Mouse (Mus musculus): ENCODE measurements around the gene Mapk1ip1l.
"Not testable (repeated sequence)": the region's sequence is repeated elsewhere in the genome, so short reads cannot be mapped to it uniquely, and the experiment has no call there.

Gene Mapk1ip1l

DNA sequence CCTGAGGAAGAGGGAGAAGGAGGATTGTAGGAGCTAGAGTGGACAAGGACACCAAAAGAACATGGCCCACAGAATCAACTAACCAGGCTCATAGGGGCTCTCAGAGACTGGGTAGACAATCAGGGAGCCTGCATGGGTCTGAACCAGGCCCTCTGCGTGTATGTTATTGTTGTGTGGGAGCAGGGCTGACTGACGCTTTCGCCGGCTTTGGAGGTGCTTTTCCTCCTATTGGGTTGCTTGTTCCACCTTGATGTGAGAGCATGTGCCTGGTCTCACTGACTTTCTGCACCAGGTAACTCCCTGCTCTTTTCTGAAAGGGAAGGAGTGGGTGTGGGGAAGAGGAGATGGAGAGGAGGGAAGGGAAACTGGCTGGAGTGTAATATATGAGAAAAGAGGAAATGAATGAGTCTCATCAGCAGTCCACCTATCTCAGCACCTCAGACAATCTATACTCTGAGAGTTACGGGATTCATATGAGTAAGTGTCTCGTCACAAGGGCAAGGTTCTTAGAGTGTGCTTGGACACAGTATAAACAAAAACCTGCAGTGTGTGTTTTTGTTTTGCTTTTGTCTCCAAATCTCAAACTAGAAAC is 6.8 kb downstream of the Mapk1ip1l start:
- DNase-seq (ENCODE audit: low spot score in 2 of 2), result no peak

DNA sequence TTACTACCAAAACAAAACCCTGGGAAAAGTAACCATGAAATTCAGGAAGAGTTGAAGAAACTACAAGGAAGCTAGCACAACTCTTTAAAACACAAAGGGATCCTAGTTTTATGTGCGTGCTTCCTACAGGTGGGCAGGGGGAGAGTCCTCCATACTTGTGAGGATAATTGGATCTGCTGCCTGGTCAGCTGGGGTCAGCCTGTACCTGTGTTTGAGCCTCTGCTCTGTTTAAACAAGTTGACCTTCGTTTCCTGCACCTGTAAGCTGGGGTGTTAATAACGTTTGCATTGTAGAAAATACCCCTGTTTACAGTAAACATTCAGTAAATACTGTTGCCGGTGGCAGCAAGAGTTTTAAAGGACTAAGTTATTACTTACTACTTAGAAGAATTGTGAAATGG is 7.9 kb downstream of the Mapk1ip1l start:
- no peak for DNase-seq (ENCODE audit: low spot score in 2 of 2)

DNA sequence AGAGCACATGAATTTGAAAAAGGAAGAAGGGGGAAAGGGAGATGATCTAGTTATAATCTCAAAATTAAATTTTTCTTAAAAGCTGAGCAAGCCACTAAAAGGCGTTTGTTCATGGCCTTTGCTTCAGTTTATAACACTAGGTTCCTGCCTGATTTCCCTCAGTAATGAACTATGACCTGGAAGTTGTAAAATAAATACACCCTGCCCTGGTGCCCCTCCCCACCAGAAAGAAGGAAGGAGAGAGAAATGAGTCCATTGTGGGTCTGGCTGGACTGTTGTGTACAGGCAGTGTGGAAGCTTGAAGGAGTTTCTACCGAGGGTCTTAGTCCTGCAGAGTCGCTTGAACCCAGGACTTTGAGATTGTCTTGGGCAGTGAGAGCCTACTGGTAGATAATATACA is 9.6 kb downstream of the Mapk1ip1l start:
- DNase-seq (ENCODE audit: low spot score in 2 of 2), result no peak

DNA sequence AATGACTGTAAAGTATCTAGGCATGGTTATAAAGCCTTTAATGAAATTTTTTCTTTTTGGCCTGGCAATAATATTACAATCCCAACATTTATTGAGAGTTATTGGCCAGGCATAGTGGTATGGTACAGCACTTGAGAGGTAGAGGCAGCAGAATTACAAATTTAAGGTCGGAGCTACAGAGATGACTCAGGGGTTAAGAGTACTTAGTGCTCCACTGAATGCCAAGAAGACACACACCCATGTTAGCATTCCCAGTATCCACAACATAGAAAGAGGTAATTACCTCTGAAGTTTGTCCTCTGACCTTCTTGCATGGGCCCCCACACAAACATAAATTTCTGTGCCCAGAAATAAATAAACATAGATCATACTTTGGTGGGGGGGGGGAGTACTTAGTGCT is 11.0 kb downstream of the Mapk1ip1l start:
- DNase-seq (ENCODE audit: low spot score in 2 of 2), result no peak

DNA sequence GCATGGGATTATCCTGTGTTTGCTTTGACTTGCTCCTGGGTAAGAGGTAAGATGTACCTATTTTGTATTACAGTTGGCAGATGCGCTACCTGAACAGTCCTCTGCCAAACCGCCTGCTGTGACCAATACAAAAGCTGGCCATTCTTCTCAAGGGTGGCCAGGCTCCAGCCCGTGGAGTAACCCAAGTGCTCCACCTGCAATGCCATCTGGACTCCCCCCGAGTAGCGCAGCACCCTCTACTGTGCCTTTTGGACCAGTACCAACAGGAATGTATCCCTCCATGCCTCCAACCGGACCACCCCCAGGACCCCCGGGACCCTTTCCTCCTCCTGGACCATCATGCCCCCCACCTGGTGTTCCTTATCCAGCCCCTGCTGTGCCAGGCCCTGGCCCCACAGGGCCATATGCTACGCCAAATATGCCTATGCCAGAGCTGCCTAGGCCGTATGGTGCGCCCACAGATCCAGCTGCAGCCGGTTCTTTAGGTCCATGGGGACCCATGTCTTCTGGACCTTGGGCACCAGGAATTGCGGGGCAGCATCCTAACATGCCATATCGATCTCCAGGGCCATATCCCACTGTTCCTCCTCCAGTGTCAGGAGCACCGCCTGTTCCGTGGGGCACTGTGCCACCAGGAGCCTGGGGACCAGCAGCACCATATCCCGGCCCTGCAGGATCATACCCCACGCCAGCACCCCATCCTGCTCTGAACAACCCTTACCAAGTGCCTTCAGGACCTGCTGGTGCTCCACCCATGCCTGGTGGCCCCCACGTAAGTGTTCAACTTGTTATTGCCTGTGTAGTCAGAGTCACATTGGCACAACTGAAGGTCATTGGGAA is 12.5 kb downstream of the Mapk1ip1l start:
- DNase-seq (ENCODE audit: low spot score in 2 of 2), result no peak

DNA sequence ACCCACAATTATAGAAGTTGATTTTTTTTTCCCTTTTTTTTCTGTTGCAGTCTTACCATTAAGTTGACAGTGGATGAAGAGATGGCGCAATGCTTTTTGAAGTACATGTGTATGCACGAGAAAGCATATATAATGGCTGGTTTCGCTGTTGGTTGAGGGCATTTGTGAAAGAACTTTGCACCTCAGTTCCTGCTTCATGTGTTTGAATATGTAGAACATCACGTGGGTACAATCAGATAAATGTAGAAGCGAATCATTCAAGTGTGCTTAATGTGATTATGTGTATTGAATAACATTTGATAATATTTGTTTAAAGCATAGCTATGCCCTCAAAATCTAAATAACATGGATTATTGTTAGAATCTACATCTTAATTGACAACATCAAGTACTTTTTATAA is 21.3 kb downstream of the Mapk1ip1l start:
- DNase-seq (ENCODE audit: low spot score in 2 of 2), result no peak

DNA sequence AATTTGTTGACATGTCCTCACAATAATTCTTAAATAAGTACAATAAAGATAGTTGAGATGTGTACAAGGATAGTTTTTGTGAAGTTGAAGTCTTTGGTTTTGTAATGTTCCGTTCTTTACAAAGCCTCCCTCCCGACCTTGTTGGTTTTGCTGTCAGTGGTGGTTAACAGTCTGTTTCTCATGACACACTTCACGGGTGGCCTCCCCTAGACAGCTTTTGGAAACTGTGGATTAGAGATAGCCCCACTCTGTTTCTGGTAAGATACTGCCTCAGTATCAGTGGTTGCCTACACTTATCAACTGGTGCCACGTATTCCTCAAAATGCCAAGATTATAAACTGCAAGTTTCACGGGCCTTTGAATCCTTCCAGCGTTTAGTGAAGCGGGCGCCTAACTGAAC is 23.5 kb downstream of the Mapk1ip1l start:
- not testable (repeated sequence) for DNase-seq (ENCODE audit: low spot score in 2 of 2)

DNA sequence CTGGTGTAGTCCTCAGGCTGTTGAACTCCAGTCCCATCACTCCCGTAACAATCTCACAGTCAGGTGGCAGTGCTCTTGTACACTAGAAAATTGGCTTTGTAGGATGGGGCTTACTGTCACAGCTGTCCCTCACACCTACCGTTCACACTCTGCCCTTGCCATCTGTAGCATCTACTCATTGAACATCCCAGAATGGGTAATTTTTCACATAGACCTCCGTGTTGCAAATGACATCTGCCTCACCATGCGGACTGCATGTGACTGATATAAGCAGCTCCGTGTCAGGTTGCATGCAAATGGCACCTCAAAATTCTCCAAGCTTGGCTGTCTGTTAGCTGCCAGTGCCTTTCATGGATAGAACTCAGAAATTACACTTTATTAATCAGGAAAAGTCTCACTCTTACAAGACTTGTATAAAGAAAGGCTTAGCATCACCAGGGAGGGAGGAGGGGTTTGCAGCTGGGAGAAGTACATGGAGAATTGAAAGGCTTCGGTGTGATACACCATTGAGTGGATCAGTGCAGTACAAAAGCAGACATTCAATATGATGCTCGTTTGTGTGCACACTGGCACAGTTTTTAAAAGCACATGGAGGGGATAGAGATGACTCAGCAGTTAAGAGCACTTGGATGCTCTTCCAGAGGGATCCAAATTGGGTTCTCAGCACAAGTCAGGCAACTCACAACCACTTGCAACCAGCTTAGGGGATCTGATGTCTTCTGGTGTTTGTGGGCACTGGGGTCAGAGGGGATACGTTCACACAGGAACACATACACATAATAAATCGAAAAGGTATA is 28.1 kb downstream of the Mapk1ip1l start:
- DNase-seq (ENCODE audit: low spot score in 2 of 2), result no peak

DNA sequence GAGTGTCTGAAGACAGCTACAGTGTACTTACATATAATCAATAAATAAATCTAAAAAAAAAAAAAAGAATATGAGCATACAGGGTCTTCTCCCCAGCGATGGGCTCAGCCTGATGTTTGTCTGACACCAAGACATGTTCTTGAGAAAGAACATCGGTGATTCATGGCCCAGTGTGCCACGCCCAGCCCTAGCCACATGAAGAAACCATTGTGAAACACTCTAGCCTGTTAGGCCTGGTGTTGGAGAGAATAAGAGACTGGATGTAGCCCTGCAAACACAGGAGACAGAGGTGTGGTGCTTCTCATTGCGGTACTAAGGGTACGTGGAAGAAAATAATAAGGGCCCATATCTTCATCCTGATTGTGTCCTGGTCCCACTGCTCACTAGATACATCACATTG is 29.3 kb downstream of the Mapk1ip1l start:
- no peak for DNase-seq (ENCODE audit: low spot score in 2 of 2)

DNA sequence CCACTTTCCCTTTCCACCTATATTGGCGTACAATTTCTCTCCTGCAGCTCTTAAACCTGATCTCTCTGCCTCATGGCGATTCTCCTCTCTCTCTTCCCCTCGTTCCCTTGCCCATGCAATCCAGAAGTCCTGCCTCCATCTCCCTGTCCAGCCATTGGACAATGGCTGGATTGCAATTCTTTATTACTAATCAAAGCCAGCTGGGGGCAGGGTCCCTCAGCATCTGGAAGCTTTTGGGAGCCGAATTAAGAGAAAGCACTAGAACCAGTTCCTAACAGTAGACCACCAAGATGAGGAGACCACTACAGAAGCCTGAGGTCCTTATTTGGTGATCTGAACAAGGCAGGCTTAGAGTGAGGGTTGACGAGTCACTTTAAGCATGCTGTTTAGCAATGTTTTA is 33.9 kb downstream of the Mapk1ip1l start:
- no peak for DNase-seq (ENCODE audit: low spot score in 2 of 2)

DNA sequence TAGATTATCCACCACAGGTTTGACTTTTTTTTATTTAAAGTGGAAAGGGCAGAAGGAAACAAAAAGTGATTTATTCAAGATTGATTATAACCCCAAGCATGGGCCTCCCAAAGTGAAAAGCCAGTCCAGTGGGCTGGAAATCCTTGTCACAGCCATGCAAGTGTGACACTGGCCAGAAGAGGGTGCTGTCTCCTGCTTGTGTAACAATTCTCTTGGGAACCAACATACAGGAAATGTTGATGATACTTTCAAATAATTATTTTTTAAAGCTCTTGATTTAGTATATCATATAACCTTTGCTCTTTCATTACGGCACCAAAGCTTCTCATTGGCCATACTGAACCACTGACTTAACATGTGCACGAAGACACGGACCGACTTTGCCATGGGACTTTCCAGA is 36.8 kb downstream of the Mapk1ip1l start:
- peak; percentile 45 to 70 for DNase-seq (ENCODE audit: low spot score in 2 of 2)

DNA sequence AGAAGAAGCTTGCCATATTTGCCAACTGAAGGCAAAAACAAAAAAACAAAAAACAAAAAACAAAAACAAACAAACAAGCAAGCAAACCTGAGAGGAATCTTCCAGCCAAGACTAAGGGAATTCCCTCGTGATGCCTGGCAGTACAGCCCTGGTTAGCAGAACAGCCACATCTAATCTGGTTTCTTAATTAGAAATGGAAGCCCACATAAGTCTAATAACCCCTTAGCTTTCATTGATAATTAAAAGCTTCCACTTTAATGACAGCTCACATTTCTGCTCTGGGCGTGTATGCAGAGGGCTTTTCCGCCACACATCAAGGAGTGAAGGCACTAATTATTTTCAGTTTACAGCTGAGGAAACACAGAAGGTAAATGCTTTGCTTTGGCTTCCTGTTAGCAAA is 37.2 kb downstream of the Mapk1ip1l start:
- DNase-seq (ENCODE audit: low spot score in 2 of 2), result no peak

DNA sequence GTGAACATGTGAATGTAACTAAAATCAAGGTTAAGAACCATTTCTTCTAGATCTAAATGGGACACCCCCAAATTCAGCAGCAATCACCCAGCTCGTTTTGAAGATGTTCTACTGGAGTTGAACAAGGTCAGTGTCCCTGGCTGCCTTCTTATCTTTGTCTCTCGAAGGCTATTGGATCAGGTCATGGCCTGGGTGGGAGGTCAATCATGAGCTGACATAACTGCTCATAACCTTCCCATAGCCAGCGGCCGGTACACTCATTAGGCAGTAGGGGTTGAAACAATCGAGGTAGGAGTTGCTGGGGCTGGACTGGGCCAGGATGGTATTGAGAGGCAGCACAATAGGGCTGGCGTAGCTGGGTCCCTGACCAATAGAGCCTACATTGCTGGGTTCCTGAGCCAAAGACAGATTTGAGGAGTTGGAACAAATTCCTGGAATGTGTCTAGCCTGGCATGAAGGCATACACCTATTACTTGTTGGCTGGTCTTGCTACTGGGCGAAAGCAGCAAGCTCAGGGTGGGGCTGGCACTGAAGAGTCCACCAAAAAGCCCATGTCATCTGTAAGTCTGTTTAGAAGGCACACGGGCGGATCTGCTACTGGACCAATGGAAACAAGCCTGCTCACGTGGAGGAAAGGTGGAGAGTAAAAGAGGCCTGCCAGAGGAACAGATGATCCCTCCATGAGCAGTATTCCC is 42.3 kb downstream of the Mapk1ip1l start:
- DNase-seq (ENCODE audit: low spot score in 2 of 2), result no peak

DNA sequence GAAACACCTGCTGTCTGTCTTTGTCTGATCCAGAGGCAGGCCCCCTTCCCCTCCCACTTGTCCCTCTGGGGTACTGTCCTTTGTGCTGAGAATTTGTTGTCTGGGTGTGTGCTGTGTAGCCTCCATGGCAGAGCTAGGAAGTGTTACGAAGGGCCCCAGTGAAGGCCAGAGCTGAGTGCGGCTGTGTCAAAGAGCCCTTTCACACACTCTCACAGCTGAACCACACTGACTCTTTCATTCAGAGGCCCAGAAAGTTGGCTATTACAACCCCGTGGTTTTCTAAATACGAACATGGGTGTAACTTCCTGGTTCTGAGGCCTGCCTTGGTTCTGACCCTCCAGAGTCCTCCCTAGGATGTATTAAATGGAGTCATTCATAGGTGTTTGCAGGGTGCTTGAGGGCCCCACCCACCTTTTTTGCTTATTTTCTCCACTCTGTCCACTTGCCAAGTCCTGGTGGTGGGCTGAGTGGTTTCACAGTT is 43.8 kb downstream of the Mapk1ip1l start:
- no peak for DNase-seq (ENCODE audit: low spot score in 2 of 2)

DNA sequence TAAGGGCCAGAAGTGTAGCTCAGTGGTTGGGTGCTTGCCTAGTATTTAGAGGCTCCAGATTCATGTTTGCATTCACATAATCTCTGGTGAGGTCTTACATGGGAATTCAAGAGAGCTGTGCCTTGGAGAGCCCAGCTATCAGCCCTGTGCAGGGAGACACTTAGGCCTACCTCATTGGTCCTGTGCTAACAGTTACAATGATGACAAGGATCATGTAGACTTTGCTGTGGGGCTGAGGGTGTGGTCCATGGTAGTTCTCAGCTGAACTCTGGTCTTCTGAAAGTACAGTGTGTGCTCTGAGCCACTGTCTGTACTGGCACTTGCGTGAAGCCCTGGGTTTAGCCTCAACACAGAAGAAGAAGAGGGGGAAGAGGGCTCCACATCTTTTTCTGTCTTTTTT is 48.6 kb downstream of the Mapk1ip1l start:
- no peak for DNase-seq (ENCODE audit: low spot score in 2 of 2)

DNA sequence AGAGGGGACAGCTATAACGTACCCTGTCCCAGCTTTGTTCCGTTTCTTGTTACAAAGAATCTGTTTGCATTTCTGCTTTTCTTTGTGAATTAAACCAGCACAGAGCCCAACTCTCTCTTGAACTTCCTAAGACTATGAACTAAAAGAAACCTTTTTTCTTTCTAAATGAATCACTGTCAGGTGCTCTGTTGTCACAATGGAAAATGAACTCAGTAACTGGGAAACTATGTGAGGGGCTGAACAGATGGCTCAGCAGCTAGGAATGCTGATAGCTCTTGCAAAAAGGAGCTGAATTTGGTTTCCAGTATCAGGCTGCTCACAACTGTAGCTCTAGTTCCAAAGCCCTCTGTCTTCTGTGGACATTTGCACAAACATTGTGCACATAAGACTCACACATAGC is 52.9 kb downstream of the Mapk1ip1l start:
- DNase-seq (ENCODE audit: low spot score in 2 of 2), result no peak

DNA sequence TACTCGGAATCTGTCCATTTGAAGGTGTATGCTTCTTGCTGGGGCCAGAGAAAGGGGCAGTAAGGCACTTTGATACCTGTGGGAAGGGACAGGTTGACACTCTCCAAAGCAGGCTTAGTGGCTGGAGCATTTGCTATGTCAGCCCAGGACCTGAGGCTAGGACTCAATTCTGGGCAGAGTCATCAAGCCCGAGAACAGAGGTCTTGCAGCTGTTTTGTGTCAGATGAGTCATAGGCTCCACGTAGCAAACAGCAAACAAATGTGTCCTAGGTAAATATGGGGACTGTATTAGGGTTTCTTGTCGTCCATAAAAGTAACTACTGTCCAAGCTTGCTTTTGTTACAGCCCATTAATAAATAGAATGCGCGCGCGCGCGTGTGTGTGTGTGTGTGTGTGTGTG is 54.2 kb downstream of the Mapk1ip1l start:
- no peak for DNase-seq (ENCODE audit: low spot score in 2 of 2)

DNA sequence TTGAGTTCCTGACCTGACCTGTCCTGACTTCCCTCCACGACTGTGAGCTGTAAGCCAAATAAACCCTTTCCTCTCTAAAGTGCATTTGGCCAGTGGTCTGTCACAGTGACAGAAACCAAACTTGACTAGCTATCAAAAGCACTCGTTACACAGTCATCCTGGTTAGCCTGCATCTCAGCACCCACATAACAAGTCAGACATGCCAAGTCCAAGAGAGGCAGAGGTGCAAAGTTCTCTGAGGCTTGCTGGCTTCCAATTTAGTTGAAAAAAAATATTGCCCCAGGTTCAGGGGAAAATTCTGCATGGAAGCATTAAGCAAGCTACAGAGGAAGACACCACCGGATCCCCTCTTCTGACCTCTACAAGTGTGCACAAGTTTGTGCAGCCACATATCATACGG is 55.2 kb downstream of the Mapk1ip1l start:
- DNase-seq (ENCODE audit: low spot score in 2 of 2), result no peak

DNA sequence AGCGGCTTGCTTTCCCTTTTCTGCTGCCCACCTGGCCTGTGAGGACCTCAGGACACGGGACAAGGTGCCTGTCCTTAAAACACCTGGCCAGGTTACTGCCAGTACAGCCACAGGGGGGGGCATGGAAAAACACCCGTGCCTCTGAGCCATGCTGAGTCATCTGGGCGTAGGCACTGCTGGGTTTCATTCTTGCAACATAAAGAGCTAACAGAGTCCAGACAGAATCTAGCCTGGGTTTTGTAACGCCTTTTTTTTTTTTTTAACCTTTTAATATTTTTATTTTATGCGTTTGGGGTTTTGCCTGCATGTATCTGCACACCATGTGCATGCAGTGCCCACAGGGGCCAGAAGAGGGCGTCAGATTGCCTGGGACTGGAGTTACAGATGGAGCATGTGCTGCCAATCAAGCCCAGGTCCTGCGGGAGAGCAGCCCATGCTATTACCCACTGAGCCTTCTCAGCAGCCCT is 56.1 kb downstream of the Mapk1ip1l start:
- DNase-seq (ENCODE audit: low spot score in 2 of 2), result no peak

DNA sequence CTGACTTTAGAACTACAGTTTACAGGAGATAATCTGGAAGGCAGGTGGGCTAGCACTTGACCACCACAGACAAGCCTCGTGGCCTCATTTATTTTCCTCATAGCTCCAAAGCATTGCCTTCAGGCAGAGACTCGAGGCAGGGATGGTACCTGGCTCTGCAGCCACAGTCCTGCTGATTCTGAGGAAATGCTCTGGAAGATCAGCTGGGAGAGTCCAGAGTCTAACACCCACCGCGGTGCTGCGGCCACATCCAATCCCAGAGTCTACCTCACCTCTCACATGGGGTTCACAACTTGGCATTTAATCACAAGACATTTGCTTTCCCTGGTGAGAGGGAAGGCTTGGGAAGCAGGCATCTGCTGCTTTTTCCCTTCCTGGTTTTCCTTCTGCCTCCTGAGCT is 56.9 kb downstream of the Mapk1ip1l start:
- DNase-seq (ENCODE audit: low spot score in 2 of 2), result no peak

DNA sequence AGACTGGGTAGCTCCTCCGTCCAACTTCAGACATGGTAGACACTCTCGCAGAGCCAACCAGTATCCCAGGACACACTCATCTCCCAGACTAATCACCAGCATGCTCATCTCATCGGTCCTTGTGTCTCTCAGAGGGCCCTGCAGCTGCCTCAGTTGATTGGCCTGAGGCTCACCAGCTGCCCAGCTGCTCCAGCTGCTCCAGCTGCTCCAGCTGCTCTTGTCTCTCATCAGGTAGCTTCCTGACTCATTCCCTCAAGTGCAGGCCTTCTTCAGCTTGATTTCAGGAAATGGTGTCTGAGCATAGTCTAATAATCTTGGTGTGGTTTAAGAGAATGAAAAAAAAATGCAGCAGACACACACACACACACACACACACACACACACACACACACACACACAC is 58.6 kb downstream of the Mapk1ip1l start:
- no peak for DNase-seq (ENCODE audit: low spot score in 2 of 2)

DNA sequence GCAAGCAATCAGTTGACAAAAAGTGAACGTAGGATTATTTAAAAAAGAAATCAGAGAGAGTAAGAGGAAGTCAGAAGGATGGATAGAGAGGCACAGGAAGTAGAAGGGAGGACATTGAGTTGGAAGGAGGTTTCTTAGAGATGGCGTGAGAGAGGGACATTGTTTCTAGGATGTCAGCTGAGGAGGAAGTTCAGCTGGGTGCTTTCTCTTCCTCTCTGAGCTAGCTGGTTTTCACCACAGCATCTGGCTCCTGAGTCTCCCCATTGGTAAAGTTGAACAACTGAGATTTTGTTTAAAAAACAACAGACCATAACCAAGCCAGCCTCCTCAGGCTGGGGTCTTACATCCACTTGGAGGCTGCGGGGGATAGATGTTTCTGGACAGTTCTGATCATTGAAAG is 61.5 kb downstream of the Mapk1ip1l start:
- no peak for DNase-seq (ENCODE audit: low spot score in 2 of 2)

Data from frontal cortex, postnatal 25 days (tissue).